Mouse (Mus musculus) forebrain, embryonic 15.5 days (tissue): ENCODE data around the gene Secisbp2l. TPM values are rescaled to one million over a fixed set of nuclear protein-coding genes. Genes with fewer than 3 reads are reported as not detected.
A peak's percentile ranks its signal among the peaks of the same experiment; 100 is the strongest.

ENCODE experiments used
- ATAC-seq: fragments of 200-750 bp; cut with Nextera tagmentation; replicated peaks from 2 replicates; pipeline ENCODE4 v1.8.0; 2017; ENCODE audit warnings: mild to moderate bottlenecking, moderate TSS enrichment, moderate library complexity
- H3K27ac ChIP-seq: fragments of 300-500 bp; sonication (generic); replicated peaks from 2 replicates; pipeline ENCODE4 v1.5.1; 2015; ENCODE audit warnings: mild to moderate bottlenecking, inconsistent platforms
- H3K27me3 ChIP-seq: fragments of 300-500 bp; sonication (generic); 2 replicates; pipeline ENCODE4 v1.6.1; 2015; ENCODE audit warnings: inconsistent platforms
- H3K36me3 ChIP-seq: fragments of 300-500 bp; sonication (generic); 2 replicates; pipeline ENCODE4 v1.6.1; 2015; ENCODE audit warnings: mild to moderate bottlenecking, inconsistent platforms
- H3K4me1 ChIP-seq: fragments of 300-500 bp; sonication (generic); 2 replicates; pipeline ENCODE4 v1.6.1; 2015; ENCODE audit warnings: inconsistent platforms
- H3K4me2 ChIP-seq: fragments of 300-500 bp; sonication (generic); replicated peaks from 2 replicates; pipeline ENCODE4 v1.6.1; 2015; ENCODE audit warnings: mild to moderate bottlenecking, inconsistent platforms
- H3K4me3 ChIP-seq: fragments of 300-500 bp; sonication (generic); 2 replicates; pipeline ENCODE4 v1.5.1; 2015; ENCODE audit warnings: mild to moderate bottlenecking, inconsistent platforms
- H3K9ac ChIP-seq: fragments of 300-500 bp; sonication (generic); replicated peaks from 2 replicates; pipeline ENCODE4 v1.6.1; 2015; ENCODE audit warnings: mild to moderate bottlenecking, inconsistent platforms
- H3K9me3 ChIP-seq: fragments of 300-500 bp; sonication (generic); 2 replicates; pipeline ENCODE4 v1.6.1; 2016; ENCODE audit warnings: inconsistent platforms
- WGBS: fragments of 180-500 bp; shearing (Covaris S2); methylation state at CpG from one replicate; pipeline ENCODE4 v1.1.7; 2015; ENCODE audit warnings: mixed read lengths; 5-methylcytosine and 5-hydroxymethylcytosine counted together
- polyA plus RNA-seq: library from polyadenylated mRNA; unstranded; fragments of >200 nt; fragmentation: Nextera tagmentation; extraction: Ambion mirVana; gene quantifications from 2 replicates; pipeline ENCODE4 v1.2.1, GENCODE M21; 2015

The Secisbp2l gene
- polyA plus RNA-seq, 1 experiment from 2014 or later = 30.7 TPM

GRCm38 (mm10) chr2:125735333-125736024 is 47.2 kb downstream of the Secisbp2l start:
- peaks cover 17% of the 10 kb centered on the region for H3K36me3 ChIP-seq
- WGBS = 75% methylated on average over 2 of the region's 2 CpGs
- no peaks in the 10 kb centered on the region for H3K9me3 ChIP-seq
- H3K4me2 ChIP-seq = no peak overlapping the region
- no peak overlapping the region for H3K9ac ChIP-seq
- no peak overlapping the region for H3K27ac ChIP-seq
- ATAC-seq = no peak
- H3K4me1 ChIP-seq = peaks cover 7% of the 10 kb centered on the region
- no peaks in the 10 kb centered on the region for H3K27me3 ChIP-seq
- no peak overlapping the region for H3K4me3 ChIP-seq

- Histone ChIP-seq H3K9ac (no peak overlapping the region), H3K36me3 (peaks cover 12% of the 10 kb centered on the region; the same call in 1 of the 2 replicates), H3K27ac (no peak overlapping the region), H3K27me3 (no peaks in the 10 kb centered on the region), H3K9me3 (no peaks in the 10 kb centered on the region), H3K4me2 (no peak overlapping the region), H3K4me3 (no peak overlapping the region), H3K4me1 (peaks cover 7% of the 10 kb centered on the region)
- ATAC-seq = no peak
Measured at GRCm38 (mm10) chr2:125734741-125735140, 47.9 kb downstream of the Secisbp2l start.

- Histone ChIP-seq H3K27me3 (no peaks in the 10 kb centered on the region), H3K36me3 (no peaks in the 10 kb centered on the region)
Measured at GRCm38 (mm10) chr2:125731763-125732560, 50.7 kb downstream of the Secisbp2l start.

GRCm38 (mm10) chr2:125724546-125725114 is 58.0 kb downstream of the Secisbp2l start:
- Histone ChIP-seq H3K4me2 (peak overlapping the region; percentile 99), H3K9me3 (no peaks in the 10 kb centered on the region), H3K4me3 (peak overlapping the region; percentile 56), H3K4me1 (peaks cover 24% of the 10 kb centered on the region), H3K36me3 (no peaks in the 10 kb centered on the region), H3K27me3 (peaks cover 21% of the 10 kb centered on the region), H3K9ac (peak overlapping the region; percentile 63), H3K27ac (0 out of 2 replicates have a peak overlapping the region, but pooled peaks have one; percentile 11)
- WGBS = under 1% methylated on average over 16 of the region's 16 CpGs
- peak; percentile 24 for ATAC-seq

More at GRCm38 (mm10) chr2:125731763-125732560, 50.7 kb downstream of the Secisbp2l start:
- H3K27ac ChIP-seq = peak overlapping the region; percentile 85
- H3K9me3 ChIP-seq = no peaks in the 10 kb centered on the region
- peak overlapping the region; percentile 55 for H3K4me3 ChIP-seq
- peak overlapping the region; percentile 80 for H3K9ac ChIP-seq
- H3K4me2 ChIP-seq = peak overlapping the region; percentile 86
- peaks cover 7% of the 10 kb centered on the region for H3K4me1 ChIP-seq
- 7% methylated on average over 35 of the region's 35 CpGs for WGBS
- peak; percentile 97 for ATAC-seq

DNA sequence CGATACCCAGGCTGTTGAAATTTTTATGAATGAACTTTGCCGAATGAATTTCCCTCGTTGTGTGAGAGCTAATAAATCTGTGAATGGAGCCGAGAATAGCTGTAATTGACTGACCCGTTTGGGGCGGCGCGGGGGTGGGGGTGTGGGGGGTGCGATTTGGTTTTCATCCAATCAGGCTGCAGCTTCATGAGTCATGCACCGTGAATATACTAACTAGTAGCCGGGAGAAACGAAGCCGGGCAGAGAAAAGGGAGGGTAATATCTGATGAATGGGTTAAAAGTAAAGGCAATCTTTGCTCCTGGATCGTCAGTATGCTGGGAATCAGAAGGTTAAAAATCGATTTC is 58.6 kb downstream of the Secisbp2l start, which contains the start of gene Shc4:
Shc4 (minus strand) TSS at position 63 of the 345 bp plus-strand sequence.
- peak; percentile 91 for ATAC-seq

DNA sequence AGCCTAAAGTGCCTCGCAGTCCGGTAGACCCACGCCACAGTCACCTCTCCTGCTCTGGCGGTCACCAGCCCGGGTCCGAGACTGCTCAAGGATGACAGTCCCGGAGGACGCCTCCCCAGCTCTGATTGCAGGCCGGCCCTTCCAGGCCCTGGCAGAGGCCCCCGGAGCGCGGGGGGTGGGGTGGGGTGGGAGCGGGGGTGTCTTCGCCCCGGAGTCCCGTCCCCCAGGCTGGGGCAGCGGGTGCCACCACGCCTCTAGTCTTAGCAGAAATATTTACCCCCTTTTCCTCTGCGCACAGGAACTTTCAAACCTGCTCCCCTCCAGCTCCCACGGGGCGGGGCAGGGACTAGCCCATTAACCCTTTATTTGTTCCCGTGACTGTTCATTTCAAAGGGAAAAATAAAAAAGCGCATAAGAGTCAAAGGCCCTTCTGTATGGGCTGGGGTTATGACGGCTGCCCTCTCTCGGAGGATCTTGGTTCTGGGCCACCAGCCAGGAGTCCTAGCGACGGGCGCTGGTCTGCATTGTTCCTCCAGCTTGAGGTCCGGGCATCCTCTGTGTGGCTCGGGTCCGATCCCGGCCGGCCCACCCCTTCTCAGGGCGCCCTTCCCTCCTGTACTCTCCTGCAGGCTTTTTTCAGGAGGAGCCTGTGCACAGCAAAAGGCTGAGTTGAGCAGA is 59.1 kb downstream of the Secisbp2l start:
- Histone ChIP-seq H3K9ac (peak overlapping the region; percentile 63), H3K36me3 (no peaks in the 10 kb centered on the region), H3K4me2 (peak overlapping the region; percentile 99), H3K4me3 (peak overlapping the region; percentile 56), H3K9me3 (no peaks in the 10 kb centered on the region), H3K27me3 (peaks cover 21% of the 10 kb centered on the region), H3K27ac (peak overlapping the region; percentile 54; the same call in 1 of the 2 replicates), H3K4me1 (peaks cover 24% of the 10 kb centered on the region)
- under 1% methylated on average over 34 of the region's 34 CpGs for WGBS
- peak; percentile 89 for ATAC-seq

More for the DNA sequence above, 58.6 kb downstream of the Secisbp2l start, which contains the start of gene Shc4:
- H3K9me3 ChIP-seq = no peaks in the 10 kb centered on the region
- WGBS = under 1% methylated on average over 15 of the region's 15 CpGs
- H3K36me3 ChIP-seq = no peaks in the 10 kb centered on the region
- H3K4me2 ChIP-seq = peak within 1 kb of the TSS; percentile 99
- peaks cover 24% of the 10 kb centered on the region for H3K4me1 ChIP-seq
- H3K4me3 ChIP-seq = peak within 1 kb of the TSS; percentile 56
- peak within 1 kb of the TSS; percentile 63 for H3K9ac ChIP-seq
- peaks cover 21% of the 10 kb centered on the region for H3K27me3 ChIP-seq
- H3K27ac ChIP-seq = peak within 1 kb of the TSS; percentile 54; the same call in 1 of the 2 replicates

GRCm38 (mm10) chr2:125723086-125723407 is 59.6 kb downstream of the Secisbp2l start:
- Histone ChIP-seq H3K9me3 (no peaks in the 10 kb centered on the region), H3K36me3 (no peaks in the 10 kb centered on the region), H3K27ac (no peak overlapping the region), H3K4me1 (peaks cover 24% of the 10 kb centered on the region), H3K9ac (peak overlapping the region; percentile 63), H3K27me3 (peaks cover 21% of the 10 kb centered on the region), H3K4me3 (peak overlapping the region; percentile 56), H3K4me2 (peak overlapping the region; percentile 99)
- WGBS = 2% methylated on average over 18 of the region's 18 CpGs
- ATAC-seq = no peak; the same call in 1 of the 2 replicates

DNA sequence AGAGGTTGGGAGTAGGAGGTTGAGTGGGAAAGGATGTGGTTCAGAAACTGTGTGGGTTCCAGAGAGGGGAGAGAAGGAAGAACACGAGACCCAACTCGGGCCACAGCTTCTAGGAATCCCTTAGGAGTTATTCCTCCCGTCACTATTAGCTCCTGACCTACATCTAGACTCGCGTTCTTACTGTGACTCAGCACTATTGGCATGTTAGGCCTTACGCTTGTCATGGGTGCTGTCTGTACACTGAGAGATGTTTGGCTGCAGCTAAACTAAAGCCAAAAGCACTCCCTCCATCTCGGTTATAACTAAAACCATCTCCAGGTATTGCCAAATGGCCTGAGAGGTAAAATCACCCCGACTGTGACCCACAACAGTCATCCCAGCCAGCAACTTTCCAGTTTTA is 66.1 kb downstream of the Secisbp2l start:
- H3K9me3 ChIP-seq = no peaks in the 10 kb centered on the region
- no peaks in the 10 kb centered on the region for H3K36me3 ChIP-seq
- 88% methylated on average over 8 of the region's 8 CpGs for whole genome bisulfite sequencing
- H3K27me3 ChIP-seq = peaks cover 5% of the 10 kb centered on the region
- H3K4me1 ChIP-seq = no peaks in the 10 kb centered on the region
- H3K27ac ChIP-seq = no peak overlapping the region
- no peak overlapping the region for H3K9ac ChIP-seq
- H3K4me3 ChIP-seq = no peak overlapping the region
- no peak overlapping the region for H3K4me2 ChIP-seq
- no peak for ATAC-seq

DNA sequence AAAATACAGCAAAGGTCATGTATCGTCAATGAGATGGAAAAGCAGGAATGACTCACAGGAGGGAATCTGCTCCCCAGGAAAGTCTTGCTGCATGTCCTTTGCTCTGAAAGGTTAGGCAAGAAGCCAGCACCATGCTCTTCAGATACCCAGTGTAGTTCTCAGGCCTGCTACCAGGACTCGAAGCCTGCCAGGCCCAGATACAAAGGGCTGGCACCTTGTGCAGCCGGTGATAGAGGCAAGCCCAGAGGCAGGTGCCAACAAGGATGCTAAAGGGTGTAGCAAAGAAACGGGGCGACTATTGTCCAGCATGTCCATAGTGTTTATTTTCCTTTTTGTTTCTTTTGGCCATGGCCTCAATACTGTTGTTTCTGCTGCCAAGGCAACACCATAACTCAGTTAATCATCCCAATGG is 76.2 kb downstream of the Secisbp2l start:
- H3K4me3 ChIP-seq = no peak overlapping the region
- H3K27ac ChIP-seq = no peak overlapping the region
- no peak overlapping the region for H3K9ac ChIP-seq
- H3K9me3 ChIP-seq = no peaks in the 10 kb centered on the region
- H3K4me1 ChIP-seq = peaks cover 9% of the 10 kb centered on the region
- no peak overlapping the region for H3K4me2 ChIP-seq
- H3K27me3 ChIP-seq = no peaks in the 10 kb centered on the region
- WGBS = 47% methylated on average over 5 of the region's 5 CpGs
- ATAC-seq = no peak
- no peaks in the 10 kb centered on the region for H3K36me3 ChIP-seq

DNA sequence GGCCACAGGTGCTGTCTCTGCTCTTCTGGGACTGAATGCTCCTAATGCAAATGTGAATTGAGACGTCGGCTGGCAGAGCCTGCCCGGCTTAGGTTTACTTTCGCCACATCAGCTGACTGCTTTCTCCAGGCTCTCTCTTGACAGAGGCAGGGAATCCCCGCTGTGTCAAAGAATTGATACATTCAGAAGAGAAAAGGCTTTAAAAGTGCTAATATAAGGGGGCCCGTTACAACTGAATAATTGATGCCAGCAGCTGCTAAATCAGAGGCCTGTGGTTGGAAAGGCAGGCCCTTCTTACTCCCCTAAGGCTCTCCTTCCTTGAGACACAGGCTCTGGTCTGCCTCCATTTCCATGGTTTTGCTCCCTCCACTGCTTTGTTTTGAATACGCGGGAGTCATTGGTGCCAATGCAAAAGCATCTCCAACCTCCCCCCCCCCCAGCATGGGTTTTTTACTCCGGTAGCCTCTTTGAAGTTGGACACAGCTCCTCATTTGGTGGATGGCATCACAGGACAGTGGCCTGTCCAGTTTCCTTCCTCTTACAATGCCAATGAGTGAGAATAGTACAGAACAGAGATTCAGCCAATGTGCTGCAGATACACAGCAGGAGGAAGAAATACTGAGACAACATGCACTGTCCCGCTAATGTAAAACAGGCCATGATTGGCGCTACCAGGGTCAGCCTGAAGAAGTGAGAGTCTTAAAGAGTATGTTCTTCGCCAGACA is 77.6 kb downstream of the Secisbp2l start:
- H3K9me3 ChIP-seq = no peaks in the 10 kb centered on the region
- 0 out of 2 replicates have a peak overlapping the region, but pooled peaks have one; percentile 6 for H3K27ac ChIP-seq
- peak; percentile 74 for ATAC-seq
- no peak overlapping the region for H3K4me2 ChIP-seq
- H3K9ac ChIP-seq = no peak overlapping the region
- no peaks in the 10 kb centered on the region for H3K27me3 ChIP-seq
- 26% methylated on average over 12 of the region's 12 CpGs for WGBS
- H3K4me3 ChIP-seq = no peak overlapping the region
- peaks cover 9% of the 10 kb centered on the region for H3K4me1 ChIP-seq
- no peaks in the 10 kb centered on the region for H3K36me3 ChIP-seq

GRCm38 (mm10) chr2:125702851-125703250 is 79.8 kb downstream of the Secisbp2l start:
- no peak overlapping the region for H3K4me2 ChIP-seq
- ATAC-seq = no peak
- no peak overlapping the region for H3K9ac ChIP-seq
- H3K36me3 ChIP-seq = no peaks in the 10 kb centered on the region
- H3K4me1 ChIP-seq = peaks cover 9% of the 10 kb centered on the region
- H3K9me3 ChIP-seq = no peaks in the 10 kb centered on the region
- no peaks in the 10 kb centered on the region for H3K27me3 ChIP-seq
- H3K27ac ChIP-seq = no peak overlapping the region
- H3K4me3 ChIP-seq = no peak overlapping the region
- 84% methylated on average over 2 of the region's 2 CpGs for whole genome bisulfite sequencing
